Mouse (Mus musculus) large intestine, adult 2 months (tissue): ENCODE results near the gene Abhd12b. TPM values are rescaled to one million over a fixed set of nuclear protein-coding genes. Genes with fewer than 3 reads are reported as not detected.

ENCODE experiments used
- polyA plus RNA-seq: library from polyadenylated mRNA; depleted of rRNA; stranded (reverse); fragments of >200 nt; gene quantifications from 2 replicates; pipeline ENCODE4 v1.2.3, GENCODE M21; 2012; rRNA removed

The Abhd12b gene
- polyA plus RNA-seq, 1 experiment, result not detected

Other genes with a start within 250 kb of the Abhd12b start
- 13.9 and 14.7 TPM in 2 replicates for gene Sav1, start 167.1 kb upstream of the Abhd12b start, polyA plus RNA-seq
- gene Nin, start 40.4 kb upstream of the Abhd12b start, polyA plus RNA-seq, result 2.1 and 4.2 TPM in 2 replicates
- gene Pygl, start 77.3 kb downstream of the Abhd12b start, polyA plus RNA-seq, result 2.5 and 6.0 TPM in 2 replicates
- gene Trim9, start 193.5 kb downstream of the Abhd12b start, polyA plus RNA-seq, result 0.10 and 0.14 TPM in 2 replicates